Mouse (Mus musculus) layer of hippocampus, adult 9-10 months (tissue): ENCODE measurements around the gene Olfr917.

Experiments
- DNase-seq: peaks from one replicate; pipeline ENCODE4 v3.0.0; 2022; ENCODE audit warnings: low spot score

The Olfr917 gene

DNA sequence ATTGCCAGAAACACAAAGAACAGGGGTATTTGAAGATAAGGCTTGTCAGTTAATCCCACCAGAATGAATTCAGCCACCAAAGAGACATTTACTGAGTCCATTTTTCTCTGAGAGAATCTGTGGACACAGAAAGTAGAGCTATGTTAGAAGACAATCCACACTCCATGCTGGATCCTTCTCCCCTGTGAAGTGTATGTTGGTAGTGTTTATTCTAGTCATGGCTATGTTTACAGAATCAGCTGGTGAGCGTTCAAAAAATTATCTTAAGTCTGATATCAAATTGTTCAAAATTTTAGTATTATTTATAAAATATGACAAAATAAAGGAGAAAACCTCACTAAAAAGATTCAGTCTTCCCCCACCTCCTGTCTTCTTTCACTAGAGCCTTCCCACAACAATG lies at the start of gene Olfr917:
Gene Olfr917, minus strand, starts transcription at position 101 of the 400 bp plus-strand sequence.
- no peak for DNase-seq

DNA sequence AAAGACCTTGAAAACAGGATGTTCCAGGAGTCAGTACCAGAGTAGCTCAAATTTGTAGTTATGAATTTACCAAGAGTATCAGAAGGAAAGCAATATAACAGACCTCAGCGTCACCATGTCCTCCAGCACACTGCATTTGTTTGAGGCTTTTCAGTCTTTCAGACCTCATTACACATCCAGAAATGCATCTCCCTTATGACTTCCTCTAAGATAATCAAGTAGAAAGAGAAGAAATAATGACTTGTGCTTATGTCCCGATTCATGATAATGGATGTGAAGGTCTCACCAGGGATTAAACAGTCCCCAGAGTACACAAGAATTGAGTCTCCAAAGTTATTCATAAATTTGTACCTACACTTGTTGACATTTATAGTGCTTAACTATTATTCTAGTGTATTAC lies 8.9 kb upstream of the Olfr917 start, which contains the start of gene Olfr918:
Gene Olfr918, minus strand, starts transcription at position 101 of the 400 bp plus-strand sequence.
- no peak for DNase-seq

DNA sequence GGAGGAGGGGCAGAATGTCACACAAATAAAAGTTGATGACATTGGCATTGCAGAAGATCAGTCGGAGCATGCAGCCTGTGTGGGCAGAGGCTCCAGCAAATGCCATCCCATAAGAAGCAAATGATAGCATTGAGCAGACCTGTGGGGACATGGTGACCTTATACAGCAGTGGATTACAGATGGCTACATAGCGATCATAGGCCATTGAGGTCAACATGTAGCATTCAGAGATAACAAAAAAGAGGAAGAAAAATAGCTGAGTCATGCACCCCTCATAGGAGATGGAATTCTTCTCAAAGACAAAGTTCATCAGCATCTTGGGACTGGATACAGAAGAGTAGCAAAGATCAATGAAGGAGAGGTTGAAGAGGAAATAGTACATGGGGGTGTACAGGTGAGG lies 7.2 kb upstream of the Olfr917 start:
- DNase-seq = no peak

DNA sequence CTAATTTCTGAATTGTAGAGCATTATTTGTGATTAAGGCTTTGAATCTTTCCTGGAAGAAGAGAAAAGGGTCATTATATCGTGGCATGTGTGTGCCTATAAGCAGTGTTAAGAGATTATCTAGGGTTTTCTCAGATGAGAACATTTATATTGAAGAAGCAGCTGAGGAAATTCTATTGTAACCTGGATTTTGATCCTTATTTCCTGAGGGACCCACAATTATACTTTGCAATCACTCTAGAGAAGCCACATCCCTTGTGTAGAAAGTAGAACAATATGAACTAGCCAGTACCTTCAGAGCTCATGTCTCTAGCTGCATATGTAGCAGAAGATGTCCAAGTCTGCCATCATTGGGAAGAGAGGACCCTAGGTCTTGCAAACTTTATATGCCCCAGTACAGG lies 5.9 kb downstream of the Olfr917 start, which contains the start of gene Olfr916:
Gene Olfr916, minus strand, starts transcription at position 101 of the 400 bp plus-strand sequence.
- DNase-seq = no peak

DNA sequence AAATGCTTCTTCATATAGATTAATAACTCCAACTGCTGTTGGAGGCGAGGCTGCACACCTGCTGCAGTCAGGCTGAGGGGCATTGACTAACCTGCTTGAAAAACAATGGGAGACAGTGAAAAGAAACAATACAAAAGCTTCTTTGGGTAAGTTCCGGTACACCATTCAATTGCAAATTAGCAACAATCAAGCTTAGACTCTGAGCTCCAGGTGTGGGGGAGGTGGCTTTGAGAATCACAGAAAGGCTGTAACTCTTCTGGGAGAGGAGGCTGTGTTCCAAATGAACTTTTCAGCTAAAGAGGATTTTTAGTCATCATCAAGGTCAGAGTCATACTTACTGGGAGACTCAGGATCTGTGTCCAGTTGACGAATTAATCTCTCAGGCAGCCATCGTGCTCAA lies 33.2 kb downstream of the Olfr917 start:
- no peak for DNase-seq
